Mouse (Mus musculus) embryo, embryonic 11 days (tissue): ENCODE results near the gene Tmbim1.

Experiments used
- DNase-seq: peaks from one replicate; pipeline ENCODE4 v3.0.0-alpha.2; 2015

Gene Tmbim1

GRCm38 (mm10) chr1:74275015-74275414 lies 30.4 kb downstream of the Tmbim1 start:
- peak; percentile 62 for DNase-seq

GRCm38 (mm10) chr1:74271659-74272058 lies 33.8 kb downstream of the Tmbim1 start:
- DNase-seq: no peak

GRCm38 (mm10) chr1:74268750-74269149 lies 36.7 kb downstream of the Tmbim1 start:
- no peak for DNase-seq

GRCm38 (mm10) chr1:74262510-74262909 lies 42.9 kb downstream of the Tmbim1 start:
- DNase-seq: no peak

GRCm38 (mm10) chr1:74256782-74257181 lies 48.6 kb downstream of the Tmbim1 start:
- DNase-seq: no peak

- DNase-seq: no peak
Observed at GRCm38 (mm10) chr1:74255704-74256345, 49.6 kb downstream of the Tmbim1 start.

GRCm38 (mm10) chr1:74250096-74250495 lies 55.3 kb downstream of the Tmbim1 start:
- DNase-seq: no peak

- DNase-seq: no peak
Observed at GRCm38 (mm10) chr1:74249331-74249980, 56.0 kb downstream of the Tmbim1 start.

- no peak for DNase-seq
Observed at GRCm38 (mm10) chr1:74248799-74249198, 56.6 kb downstream of the Tmbim1 start.

GRCm38 (mm10) chr1:74245525-74245924 lies 59.9 kb downstream of the Tmbim1 start:
- DNase-seq: no peak

GRCm38 (mm10) chr1:74240832-74241231 lies 64.6 kb downstream of the Tmbim1 start:
- DNase-seq: no peak

GRCm38 (mm10) chr1:74240311-74240710 lies 65.1 kb downstream of the Tmbim1 start:
- no peak for DNase-seq

- DNase-seq: no peak
Observed at GRCm38 (mm10) chr1:74239618-74240017, 65.8 kb downstream of the Tmbim1 start.

- no peak for DNase-seq
Observed at GRCm38 (mm10) chr1:74239162-74239561, 66.3 kb downstream of the Tmbim1 start.
